Mouse (Mus musculus): Measurements from ENCODE around the gene Map2.

DNA sequence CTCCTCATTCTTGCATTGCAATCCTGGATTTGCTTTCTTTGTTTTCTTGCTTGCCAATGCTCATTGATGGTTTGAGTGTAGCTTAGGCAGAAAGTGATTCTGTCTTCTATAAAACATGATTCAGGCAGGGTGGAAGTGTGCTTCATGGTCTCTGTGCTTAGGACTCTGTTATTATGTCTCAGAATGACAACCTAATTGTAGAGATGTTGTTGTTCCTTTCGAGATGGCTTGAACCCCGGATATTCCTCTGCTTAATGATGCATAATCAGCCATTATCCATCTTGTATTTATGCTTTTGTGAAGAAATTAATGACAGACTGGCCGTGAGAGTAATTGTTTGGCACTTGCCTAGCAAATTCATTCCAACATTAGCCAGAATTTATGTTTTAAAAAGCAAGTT, 31.8 kb downstream of the Map2 start:
- TF ChIP-seq POLR2A (IDR thresholded peaks at IDR 0.05; ENCODE audit: control insufficient read depth in 1 of 2, insufficient read depth in 1 of 2, low read depth in 1 of 2, low read length in 2 of 2, poor library complexity in 1 of 2) (no peak), GATA1 (IDR thresholded peaks at IDR 0.05; ENCODE audit: low read depth, low read length) (no peak), CTCF (IDR thresholded peaks at IDR 0.05 in 2 of 3, conservative IDR thresholded peaks at IDR 0.05 in 1 of 3; ENCODE audit: control insufficient read depth in 1 of 3, insufficient read depth in 1 of 3, low read depth in 2 of 3, low read length in 3 of 3, poor library complexity in 1 of 3, severe bottlenecking in 1 of 3) (no peak), TAL1 (IDR thresholded peaks at IDR 0.05; ENCODE audit: low read length) (no peak)
